Mouse (Mus musculus) spleen, adult 2 months (tissue): ENCODE results near the gene Myh13. TPM values are rescaled to one million over a fixed set of nuclear protein-coding genes. Genes with fewer than 3 reads are reported as not detected.
A peak's percentile ranks its signal among the peaks of the same experiment; 100 is the strongest.

ENCODE experiments used
- DNase-seq, 2 experiments: peaks; one replicate each; pipeline versions ENCODE4 v3.0.0 to v3.0.0-alpha.2; 2012 to 2021; ENCODE audit warnings: low spot score in 2 of 2, low read depth in 1 of 2
- H3K27ac ChIP-seq: fragments of 200-500 bp; 2 replicates; pipeline ENCODE4 v1.5.1; 2012; ENCODE audit warnings: low read length, inconsistent platforms; ENCODE audit not compliant: insufficient read depth
- H3K27me3 ChIP-seq: fragments of 200-500 bp; 2 replicates; pipeline ENCODE4 v1.6.1; 2012; ENCODE audit warnings: mild to moderate bottlenecking, moderate library complexity, low read length, inconsistent platforms; ENCODE audit not compliant: control insufficient read depth, insufficient read depth
- H3K36me3 ChIP-seq: fragments of 200-500 bp; 2 replicates; pipeline ENCODE4 v1.6.1; 2012; ENCODE audit warnings: mild to moderate bottlenecking, low read length, inconsistent platforms; ENCODE audit not compliant: control insufficient read depth, insufficient read depth
- H3K4me1 ChIP-seq: fragments of 200-500 bp; 2 replicates; pipeline ENCODE4 v1.6.1; 2011; ENCODE audit warnings: inconsistent platforms; ENCODE audit not compliant: control insufficient read depth, insufficient read depth, insufficient read length
- H3K4me3 ChIP-seq: fragments of 200-500 bp; 2 replicates; pipeline ENCODE4 v1.5.1; 2011; ENCODE audit warnings: mild to moderate bottlenecking, inconsistent platforms; ENCODE audit not compliant: insufficient read depth, insufficient read length; ENCODE audit errors: extremely low read depth
- CTCF ChIP-seq: fragments of 200-500 bp; IDR thresholded peaks from 2 replicates; pipeline ENCODE4 v1.5.1; 2011; ENCODE audit warnings: mild to moderate bottlenecking, inconsistent platforms; ENCODE audit not compliant: insufficient read depth, insufficient read length, insufficient replicate concordance; ENCODE audit errors: extremely low read depth
- POLR2A ChIP-seq: fragments of 200-500 bp; IDR thresholded peaks from 2 replicates; pipeline ENCODE4 v1.6.1; 2011; ENCODE audit warnings: low read depth, low read length, inconsistent platforms
- WGBS: fragments of 180-500 bp; shearing (Covaris S2); methylation state at CpG from one replicate; pipeline ENCODE4 v1.1.7; 2018; 5-methylcytosine and 5-hydroxymethylcytosine counted together
- polyA plus RNA-seq: library from polyadenylated mRNA; depleted of rRNA; stranded (reverse); fragments of >200 nt; gene quantifications from 2 replicates; pipeline ENCODE4 v1.2.3, GENCODE M21; 2012

Gene Myh13
- polyA plus RNA-seq, 1 experiment = not detected

- Histone ChIP-seq H3K4me1 (no peaks in the 10 kb centered on the region), H3K4me3 (no peak overlapping the region), H3K36me3 (no peaks in the 10 kb centered on the region), H3K27me3 (no peaks in the 10 kb centered on the region), H3K27ac (no peak overlapping the region)
- TF ChIP-seq CTCF (no peak), POLR2A (no peak)
- DNase-seq = no peak
Measured at GRCm38 (mm10) chr11:67345856-67346236, 24.4 kb downstream of the Myh13 start.

GRCm38 (mm10) chr11:67350153-67350768 is 28.8 kb downstream of the Myh13 start:
- Histone ChIP-seq H3K4me1 (no peaks in the 10 kb centered on the region), H3K27me3 (no peaks in the 10 kb centered on the region), H3K27ac (no peak overlapping the region), H3K4me3 (no peak overlapping the region), H3K36me3 (no peaks in the 10 kb centered on the region)
- DNase-seq = peak in 1 of 2 experiments; percentile 32
- 59% methylated on average over 14 of the region's 14 CpGs for WGBS
- TF ChIP-seq POLR2A (no peak), CTCF (peak; percentile 40; the same call in 1 of the 2 replicates)

GRCm38 (mm10) chr11:67353011-67353410 is 31.6 kb downstream of the Myh13 start:
- WGBS = 49% methylated on average over 4 of the region's 4 CpGs

GRCm38 (mm10) chr11:67358031-67358430 is 36.6 kb downstream of the Myh13 start:
- Histone ChIP-seq H3K4me1 (no peaks in the 10 kb centered on the region), H3K27ac (no peak overlapping the region), H3K36me3 (no peaks in the 10 kb centered on the region), H3K27me3 (no peaks in the 10 kb centered on the region), H3K4me3 (no peak overlapping the region)
- 64% methylated on average over 10 of the region's 10 CpGs for WGBS
- TF ChIP-seq POLR2A (no peak), CTCF (no peak)
- no peak for DNase-seq

More at GRCm38 (mm10) chr11:67353011-67353410, 31.6 kb downstream of the Myh13 start:
- H3K4me3 ChIP-seq = no peak overlapping the region
- TF ChIP-seq CTCF (no peak), POLR2A (no peak)
- H3K27ac ChIP-seq = no peak overlapping the region
- no peaks in the 10 kb centered on the region for H3K36me3 ChIP-seq
- no peak for DNase-seq
- H3K4me1 ChIP-seq = no peaks in the 10 kb centered on the region
- no peaks in the 10 kb centered on the region for H3K27me3 ChIP-seq

- no peak overlapping the region for H3K4me3 ChIP-seq
- no peaks in the 10 kb centered on the region for H3K36me3 ChIP-seq
- 72% methylated on average over 3 of the region's 3 CpGs for WGBS
- H3K27me3 ChIP-seq = no peaks in the 10 kb centered on the region
- no peak overlapping the region for H3K27ac ChIP-seq
- no peak for DNase-seq
- no peaks in the 10 kb centered on the region for H3K4me1 ChIP-seq
- TF ChIP-seq CTCF = no peak
- TF ChIP-seq POLR2A = no peak
Measured at GRCm38 (mm10) chr11:67362236-67362635, 40.8 kb downstream of the Myh13 start.

GRCm38 (mm10) chr11:67364551-67364950 is 43.1 kb downstream of the Myh13 start:
- Histone ChIP-seq H3K4me3 (no peak overlapping the region), H3K4me1 (no peaks in the 10 kb centered on the region), H3K27ac (no peak overlapping the region), H3K36me3 (no peaks in the 10 kb centered on the region), H3K27me3 (no peaks in the 10 kb centered on the region)
- WGBS = 85% methylated on average over 12 of the region's 12 CpGs
- DNase-seq = no peak
- TF ChIP-seq POLR2A (no peak), CTCF (no peak)

- no peaks in the 10 kb centered on the region for H3K27me3 ChIP-seq
- H3K27ac ChIP-seq = no peak overlapping the region
- no peaks in the 10 kb centered on the region for H3K36me3 ChIP-seq
- H3K4me3 ChIP-seq = no peak overlapping the region
- no peaks in the 10 kb centered on the region for H3K4me1 ChIP-seq
- DNase-seq = no peak
- WGBS = 89% methylated on average over 14 of the region's 14 CpGs
- TF ChIP-seq CTCF (no peak), POLR2A (no peak)
Measured at GRCm38 (mm10) chr11:67364986-67365721, 43.7 kb downstream of the Myh13 start.
